Mouse (Mus musculus) thymus, adult 18-20 months (tissue): ENCODE results near the gene Surf1.

Source experiments
- DNase-seq, 2 experiments: peaks; one replicate each; pipeline ENCODE4 v3.0.0; 2022; ENCODE audit warnings: mixed read lengths in 2 of 2

The Surf1 gene

DNA sequence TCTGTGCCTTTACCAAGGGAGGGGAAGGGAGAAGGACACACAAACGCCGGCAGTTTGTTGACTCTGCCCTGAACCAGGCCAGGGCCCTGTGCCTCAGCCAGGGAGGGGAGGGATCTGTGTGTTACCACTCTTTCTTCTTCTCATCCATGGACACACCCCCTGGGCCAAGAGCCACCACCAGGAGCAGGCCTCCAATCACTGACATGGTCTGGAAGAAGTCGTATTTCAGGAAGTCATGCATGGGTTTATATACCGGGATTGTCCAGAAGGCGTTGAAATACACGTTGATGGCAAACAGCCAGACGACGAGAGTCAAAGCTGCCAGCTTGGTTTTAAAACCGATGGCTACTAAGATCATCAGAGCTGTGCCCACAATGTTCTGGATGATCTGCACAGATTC is 5.5 kb upstream of the Surf1 start:
- no peak for DNase-seq

DNA sequence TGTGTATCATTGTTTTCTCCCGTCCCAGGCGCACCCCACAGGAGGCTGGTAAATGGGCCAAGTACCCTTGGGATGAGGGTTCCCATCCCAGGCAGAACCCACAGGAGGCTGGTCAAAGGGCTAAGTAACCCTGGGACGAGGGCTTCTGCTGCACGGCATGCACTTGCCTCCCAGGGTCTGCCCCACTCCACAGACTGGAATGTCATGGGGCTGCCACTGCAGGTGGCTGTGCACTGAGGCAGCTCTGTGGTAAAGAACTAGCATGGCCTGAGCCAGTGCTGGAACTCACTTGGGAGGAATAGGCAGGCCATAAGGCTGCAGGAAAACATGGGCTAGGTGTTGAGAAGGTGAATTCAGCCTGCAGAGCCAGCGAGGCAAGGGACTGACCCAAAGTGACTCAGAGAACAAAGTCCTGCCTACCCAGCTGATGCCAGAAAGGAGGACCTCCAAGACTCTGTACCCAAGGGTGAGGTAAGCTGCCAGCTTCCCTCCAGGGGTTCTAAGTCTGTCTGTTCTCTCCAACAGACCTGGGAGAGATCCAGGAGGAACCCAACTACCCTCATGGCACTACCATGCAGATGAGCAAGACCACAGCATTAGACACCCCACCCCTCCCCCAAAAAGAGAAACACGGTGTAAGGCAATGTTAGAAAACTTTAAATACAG is 4.0 kb upstream of the Surf1 start:
- DNase-seq, result no peak

- no peak for DNase-seq
Observed at GRCm38 (mm10) chr2:26919684-26920083, 3.4 kb upstream of the Surf1 start.

DNA sequence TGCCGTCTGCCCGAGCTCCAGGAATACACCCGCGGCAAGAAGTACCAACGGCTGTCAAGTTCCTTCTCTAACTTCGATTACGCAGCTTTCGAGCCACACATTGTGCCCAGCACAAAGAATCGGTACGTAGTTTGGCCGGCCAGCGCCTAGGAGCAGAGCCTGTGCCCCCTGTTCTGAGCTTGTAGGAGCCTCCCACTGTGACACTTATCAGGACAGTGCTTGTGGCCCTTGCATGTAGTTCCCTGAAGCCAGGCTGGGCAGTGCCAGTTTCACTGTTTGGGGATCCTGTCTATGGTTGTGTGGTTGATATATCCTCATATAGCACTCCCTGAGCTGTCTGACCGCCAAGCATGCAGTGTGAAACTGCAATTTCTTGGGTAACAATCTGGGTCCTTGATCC is 408 bp upstream of the Surf1 start:
- DNase-seq, result no peak

DNA sequence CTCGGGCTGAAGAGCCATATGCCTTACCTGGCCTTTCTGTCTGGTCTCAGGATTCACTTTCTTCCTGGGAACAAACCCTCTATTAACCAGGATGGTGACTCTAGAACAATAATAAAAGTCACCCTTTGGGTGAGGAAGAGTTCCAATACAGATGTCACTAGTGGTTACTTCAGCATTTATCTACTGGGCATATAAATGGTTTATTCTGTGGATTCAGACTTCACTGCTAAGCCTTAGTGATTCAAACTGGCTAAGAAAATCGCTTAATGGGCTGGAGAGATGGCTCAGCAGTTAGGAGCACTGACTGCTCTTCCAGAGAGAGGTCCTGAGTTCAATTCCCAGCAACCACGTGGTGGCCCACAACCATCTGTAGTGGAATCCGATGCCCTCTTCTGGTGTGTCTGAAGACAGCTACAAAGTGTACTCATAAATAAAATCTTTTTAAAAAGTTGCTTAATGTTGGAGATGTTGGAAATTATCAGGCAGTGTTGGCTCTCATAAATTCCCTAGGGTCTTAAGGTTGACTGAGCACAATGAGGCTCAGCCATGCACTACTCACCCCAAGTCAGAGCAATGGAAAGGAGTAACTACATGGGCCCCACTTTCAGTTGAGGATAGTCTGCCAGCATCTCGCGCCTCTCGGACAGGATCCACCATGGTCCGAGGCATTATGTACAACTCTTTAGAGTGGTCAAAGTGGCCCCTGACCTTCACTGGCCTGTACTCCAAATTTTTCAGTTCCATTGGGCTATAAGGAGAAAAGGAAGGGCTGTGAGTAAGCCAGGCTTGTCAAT is 2.0 kb downstream of the Surf1 start:
- DNase-seq, result no peak

DNA sequence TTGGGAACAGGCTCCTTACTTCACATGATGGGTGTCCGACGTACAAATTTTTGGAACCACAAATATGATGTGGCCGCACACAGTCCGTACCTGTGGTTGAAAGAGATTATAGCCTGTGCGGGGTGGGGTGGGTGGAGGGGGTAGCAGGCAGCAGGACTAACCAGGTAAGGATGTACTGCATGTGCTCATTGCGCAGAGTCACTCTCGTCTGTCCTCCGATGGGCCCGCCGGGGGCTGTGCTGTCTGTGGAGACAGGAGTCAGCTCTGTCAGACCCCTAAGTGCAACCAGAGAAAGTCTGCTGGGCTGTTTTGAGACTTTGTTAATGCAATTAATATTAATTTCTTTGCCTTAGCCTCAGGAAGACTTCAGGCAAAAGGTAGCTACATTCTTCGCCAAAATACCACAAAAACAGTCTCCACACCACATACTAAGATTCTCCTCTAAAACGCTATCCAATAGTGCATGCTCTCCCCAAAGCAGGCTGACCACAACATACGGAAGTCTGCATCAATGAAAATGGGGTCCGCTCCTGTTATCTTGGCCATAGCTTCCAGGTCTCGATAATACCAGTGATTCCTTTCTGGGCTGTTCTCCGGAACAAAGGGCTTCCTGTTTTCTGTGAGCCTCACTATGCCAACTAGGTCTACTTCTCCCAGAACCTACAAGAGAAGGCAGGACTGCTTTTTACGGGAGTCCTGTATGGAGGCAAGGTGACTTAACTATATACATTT is 2.7 kb downstream of the Surf1 start:
- no peak for DNase-seq

GRCm38 (mm10) chr2:26912253-26912770 is 4.0 kb downstream of the Surf1 start:
- no peak for DNase-seq

- peak in 1 of 2 experiments; percentile 33 for DNase-seq
Observed at GRCm38 (mm10) chr2:26910994-26911765, 5.2 kb downstream of the Surf1 start.

DNA sequence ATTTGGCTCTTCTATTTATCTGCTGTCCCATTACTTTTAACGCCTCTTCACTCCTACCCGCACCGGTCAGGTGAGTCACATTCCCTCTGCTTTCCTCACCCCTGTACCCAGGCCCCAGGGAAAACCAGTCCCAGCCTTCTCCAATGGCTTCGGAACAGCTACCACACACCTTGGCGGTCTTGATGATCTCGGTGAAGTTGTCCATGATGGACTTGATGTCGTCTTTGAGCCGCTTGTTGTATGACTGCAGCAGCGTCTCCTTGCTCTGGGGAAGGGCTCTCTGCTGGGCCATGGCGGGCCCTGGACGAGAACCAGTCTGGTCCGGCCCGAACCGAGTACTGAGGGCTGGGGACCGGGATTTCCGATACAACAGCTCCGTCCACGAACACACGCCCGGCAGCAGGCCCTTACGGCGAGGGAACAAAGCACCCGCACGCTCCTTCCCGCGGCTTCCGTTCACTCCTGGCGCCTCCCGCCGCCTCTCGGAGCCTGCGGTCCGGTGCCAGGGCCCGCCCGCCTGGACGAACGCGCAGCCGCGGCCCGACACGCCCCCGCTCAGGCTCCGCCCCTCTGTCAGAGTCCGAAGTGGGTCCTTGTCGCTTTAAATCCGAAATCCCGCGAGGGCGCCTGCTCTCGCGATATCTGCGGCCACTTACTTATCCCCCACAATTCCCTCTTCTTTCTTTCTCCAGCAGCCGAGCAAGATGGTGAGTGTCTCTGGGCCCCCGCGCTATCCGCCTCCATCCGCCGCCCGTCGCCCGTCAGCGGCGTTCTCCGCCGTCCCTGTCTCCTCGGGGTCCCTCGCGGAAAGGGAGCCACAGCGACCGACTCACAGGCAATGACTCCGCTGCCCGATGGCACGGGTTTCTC is 6.0 kb downstream of the Surf1 start, which contains the start of the genes Med22 and Rpl7a:
Gene Med22 (minus strand): TSS at position 554 of the 870 bp plus-strand sequence.
Gene Rpl7a (plus strand): TSS at position 641 of the 870 bp plus-strand sequence.
- peak; percentile 97 to 98 for DNase-seq

- no peak for DNase-seq
Observed at GRCm38 (mm10) chr2:26909387-26909784, 6.9 kb downstream of the Surf1 start.

- DNase-seq, result no peak
Observed at GRCm38 (mm10) chr2:26908710-26909386, 7.5 kb downstream of the Surf1 start.

- no peak for DNase-seq
Observed at GRCm38 (mm10) chr2:26907109-26907508, 9.2 kb downstream of the Surf1 start.

- no peak for DNase-seq
Observed at GRCm38 (mm10) chr2:26906431-26906830, 9.9 kb downstream of the Surf1 start.

GRCm38 (mm10) chr2:26905936-26906335 is 10.4 kb downstream of the Surf1 start:
- no peak for DNase-seq

- DNase-seq, result no peak
Observed at GRCm38 (mm10) chr2:26903311-26903710, 13.0 kb downstream of the Surf1 start.

DNA sequence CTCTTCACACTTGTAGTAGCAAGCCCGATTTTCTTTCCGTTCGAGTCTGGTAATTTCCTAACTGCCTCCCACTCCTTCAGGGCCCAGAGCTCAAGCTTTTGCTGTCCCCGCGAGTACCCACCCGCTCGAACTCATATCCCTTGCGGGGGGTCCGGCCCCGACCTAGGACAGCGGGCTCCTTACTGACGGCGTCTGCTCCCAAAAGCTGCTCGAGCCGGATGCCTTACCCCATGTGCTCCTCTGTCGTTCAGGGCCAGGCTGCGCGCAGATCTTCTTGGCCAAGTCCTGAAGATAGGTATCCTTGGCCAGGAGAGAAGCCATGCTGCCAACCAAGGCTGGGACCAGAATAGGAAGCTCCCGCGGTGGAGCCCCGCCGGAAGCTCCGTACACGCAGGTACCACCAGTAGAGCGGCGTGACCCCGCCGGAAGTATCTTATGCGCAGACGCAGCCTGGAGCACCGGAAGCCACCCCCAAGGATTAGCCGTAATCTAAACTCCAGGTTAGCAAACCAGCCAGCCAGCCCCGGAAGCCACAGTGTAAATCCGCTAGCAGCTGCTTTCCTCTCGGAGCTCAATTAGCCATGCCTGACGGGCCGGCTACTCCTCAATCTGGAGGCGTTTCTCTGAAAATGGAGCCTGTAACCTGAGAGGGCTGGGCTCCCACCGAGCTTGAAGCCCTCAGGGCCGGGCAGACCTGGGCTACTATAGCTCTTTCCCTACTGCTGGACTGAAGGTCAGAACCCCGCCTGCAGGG is 13.7 kb downstream of the Surf1 start, which contains the start of gene Surf6:
Gene Surf6 (minus strand): TSS at position 413 of the 754 bp plus-strand sequence.
- peak; percentile 94 to 97 for DNase-seq

GRCm38 (mm10) chr2:26901834-26902400 is 14.4 kb downstream of the Surf1 start:
- DNase-seq, result no peak

GRCm38 (mm10) chr2:26900731-26901130 is 15.6 kb downstream of the Surf1 start:
- DNase-seq, result no peak

GRCm38 (mm10) chr2:26895898-26896297 is 20.4 kb downstream of the Surf1 start:
- DNase-seq, result no peak
